Mouse (Mus musculus) urinary bladder, postnatal 14 days (tissue): ENCODE results near the gene Olfr520.
"Not testable (repeated sequence)": the region's sequence is repeated elsewhere in the genome, so short reads cannot be mapped to it uniquely, and the experiment has no call there.

Experiments
- DNase-seq: peaks from one replicate; pipeline ENCODE4 v3.0.0; 2021; ENCODE audit warnings: low spot score

Gene Olfr520

DNA sequence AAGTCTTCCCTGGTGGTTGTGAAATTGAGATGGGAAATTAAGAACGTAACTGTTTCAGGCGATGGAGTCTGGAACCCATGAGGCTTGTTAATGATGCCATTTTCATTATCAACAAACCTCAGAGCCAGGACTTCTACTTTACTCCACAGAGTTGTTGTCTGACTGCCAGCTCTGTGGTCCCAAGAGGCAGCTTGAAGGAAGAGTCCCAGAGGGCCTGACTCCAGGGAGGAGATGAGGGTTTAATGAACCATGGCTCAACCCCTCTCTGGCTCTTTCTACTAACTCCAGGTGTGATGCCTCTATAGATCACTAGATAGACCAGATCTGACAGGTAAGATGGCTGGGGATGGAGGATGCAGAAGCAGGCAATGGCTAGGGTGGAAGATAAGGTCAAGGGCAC is at the start of gene Olfr520:
TSS of gene Olfr520 (plus strand) at position 301 of the 400 bp plus-strand sequence.
- DNase-seq, result no peak

DNA sequence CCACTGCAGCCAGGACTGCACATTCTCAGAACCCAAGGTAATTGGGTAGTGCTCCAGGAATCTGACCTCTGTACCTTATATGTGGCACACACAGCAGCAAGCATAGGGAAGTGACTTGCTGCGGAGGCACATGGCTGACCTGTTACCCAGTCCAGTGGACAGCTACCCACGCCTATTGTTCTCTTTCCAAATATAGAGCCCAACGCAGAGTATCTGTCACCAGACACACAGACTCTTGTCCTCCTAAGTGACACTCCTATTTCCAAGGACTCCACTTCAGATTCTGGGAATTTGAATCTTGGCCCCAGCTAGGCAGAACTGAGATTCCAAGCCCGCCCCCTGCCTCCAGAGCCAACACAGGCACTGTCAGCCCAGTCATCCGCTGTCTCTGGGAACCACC is 49.3 kb upstream of the Olfr520 start:
- DNase-seq, result no peak

DNA sequence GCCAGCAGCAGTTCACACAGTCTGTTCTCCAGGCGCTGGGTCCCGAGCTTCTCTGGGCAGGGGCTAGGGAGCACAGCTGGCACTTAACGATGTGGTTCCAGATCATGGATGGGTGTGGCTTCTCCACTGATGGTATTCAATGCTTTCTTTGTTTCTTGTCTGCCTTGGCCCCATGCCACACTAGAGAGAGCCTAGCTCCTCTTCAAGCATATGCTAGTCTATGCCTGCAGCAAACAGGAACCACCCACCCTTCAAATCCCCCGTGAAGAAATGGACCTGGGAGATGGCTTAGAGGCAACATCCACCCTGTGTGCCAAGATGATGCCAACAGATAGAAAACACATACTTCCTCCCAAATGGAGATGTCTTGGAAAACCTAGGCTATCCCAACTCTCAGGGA is 46.0 kb upstream of the Olfr520 start:
- no peak for DNase-seq

DNA sequence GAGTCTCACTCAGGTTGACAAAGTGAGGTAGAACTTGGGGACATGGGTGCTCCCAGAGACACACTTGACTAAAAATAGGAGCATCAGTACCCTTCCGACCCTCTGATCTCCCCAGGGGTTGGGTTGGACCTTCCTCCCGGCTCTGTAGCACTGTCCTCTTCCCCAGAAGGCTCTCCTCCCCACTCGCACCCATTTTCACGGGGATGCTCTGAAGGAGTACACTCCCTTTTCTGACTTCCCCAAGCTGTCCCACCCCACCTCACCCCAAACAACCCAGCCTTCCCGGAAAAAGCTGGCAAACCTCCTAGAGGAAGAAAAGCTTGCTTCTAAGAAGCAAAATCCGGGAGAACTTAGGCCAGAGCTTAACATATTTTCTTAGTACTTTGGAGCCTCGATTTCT is 39.3 kb upstream of the Olfr520 start:
- DNase-seq, result no peak

DNA sequence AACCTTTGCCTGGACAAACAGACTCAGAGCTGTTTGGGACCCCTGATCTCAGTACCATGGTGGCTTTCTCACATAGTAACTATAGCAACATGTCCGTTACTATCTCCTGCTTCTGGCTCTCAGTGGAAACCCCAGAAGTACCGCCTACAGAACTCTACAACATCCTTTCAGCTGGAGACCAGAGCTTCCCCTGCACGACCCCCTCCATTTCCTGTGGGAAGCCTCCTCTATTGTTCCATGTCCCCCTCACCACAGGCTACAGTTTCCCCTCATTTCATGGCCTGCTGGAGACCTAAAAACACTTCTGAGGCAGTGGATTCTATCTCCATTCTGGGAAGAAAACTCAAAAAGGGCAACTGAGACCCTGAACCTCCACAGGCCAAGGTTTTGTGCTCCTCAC is 37.7 kb upstream of the Olfr520 start:
- no peak for DNase-seq

DNA sequence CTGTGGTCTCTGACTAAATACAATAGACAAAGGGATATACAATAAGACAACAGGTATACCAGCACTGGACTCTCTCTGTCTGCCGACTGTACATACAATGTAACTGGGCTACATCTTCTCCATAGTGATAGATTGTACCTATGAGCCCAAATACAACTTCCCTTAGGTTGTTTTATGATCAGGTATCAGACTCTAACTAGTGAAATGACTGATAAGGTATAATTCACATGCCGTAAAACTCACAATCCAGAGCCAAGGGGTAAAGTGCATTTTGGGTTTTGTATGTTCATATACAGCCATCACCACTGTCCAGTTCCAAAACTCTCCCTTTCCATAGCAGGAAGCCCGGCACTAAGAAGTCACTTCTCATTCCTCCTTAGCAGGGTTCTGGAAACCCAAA is 36.7 kb upstream of the Olfr520 start:
- DNase-seq, result no peak

DNA sequence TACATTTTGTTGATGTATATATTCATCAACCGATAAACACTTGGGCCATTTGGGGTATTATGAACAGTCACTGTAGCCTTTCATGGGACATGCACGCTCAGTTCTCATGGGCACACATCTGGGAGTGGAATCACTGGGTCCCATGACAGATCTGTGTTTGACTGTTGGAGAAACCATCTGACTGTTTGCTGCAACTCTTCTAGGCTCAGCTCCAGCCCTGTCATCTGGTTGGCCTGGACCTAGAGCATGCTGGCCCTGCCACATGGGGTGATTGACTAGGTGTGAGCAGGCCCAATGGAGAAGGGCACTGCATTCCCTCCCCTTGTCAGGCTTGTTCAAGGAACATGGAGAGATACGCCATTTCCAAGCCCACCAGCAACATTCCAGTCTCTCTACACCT is 36.1 kb upstream of the Olfr520 start:
- no peak for DNase-seq

DNA sequence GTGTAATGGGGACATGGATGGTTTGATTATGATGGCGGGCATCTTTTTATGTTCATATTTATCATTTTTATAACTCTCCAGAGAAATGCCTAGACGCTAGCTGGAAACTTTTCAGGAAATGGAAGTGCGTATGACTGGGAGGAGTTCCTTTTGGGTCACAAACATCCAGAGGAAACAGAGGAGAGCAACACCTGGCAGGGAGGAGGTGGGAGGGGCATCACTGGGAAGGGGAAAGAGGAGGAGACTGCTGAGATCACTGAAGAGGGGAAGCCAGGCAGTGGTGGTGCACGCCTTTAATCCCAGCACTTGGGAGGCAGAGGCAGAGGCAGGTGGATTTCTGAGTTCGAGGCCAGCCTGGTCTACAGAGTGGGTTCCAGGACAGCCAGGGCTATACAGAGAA is 35.6 kb upstream of the Olfr520 start:
- DNase-seq, result not testable (repeated sequence)

DNA sequence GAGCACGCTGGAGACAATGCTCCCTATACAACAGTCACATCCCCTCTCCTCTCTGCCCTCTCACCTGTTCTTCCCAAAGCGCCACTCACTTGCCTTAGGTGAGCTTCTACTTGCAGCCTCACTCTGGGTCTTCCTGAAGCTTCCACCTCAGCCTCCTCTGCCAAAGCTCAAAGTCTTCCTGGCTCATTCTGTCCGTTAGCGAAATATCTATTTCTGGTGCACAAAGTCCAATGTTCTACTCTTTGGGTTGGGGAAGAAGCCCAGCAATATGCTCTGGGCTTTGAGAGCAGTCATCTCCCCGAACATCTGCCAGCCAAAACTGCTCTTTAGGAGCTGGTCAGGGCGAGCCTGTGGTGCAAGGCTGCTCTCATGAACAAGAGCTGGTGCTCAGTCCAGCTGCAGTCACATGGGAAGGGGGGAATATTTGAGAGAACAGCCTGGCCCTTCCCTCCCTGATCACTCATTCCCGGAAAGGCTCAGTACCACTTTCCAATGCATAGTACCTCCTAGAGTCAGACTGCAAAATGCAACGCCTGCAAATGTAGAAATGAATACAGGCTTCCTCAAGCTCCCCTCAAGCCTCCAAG is 34.5 kb upstream of the Olfr520 start:
- no peak for DNase-seq

DNA sequence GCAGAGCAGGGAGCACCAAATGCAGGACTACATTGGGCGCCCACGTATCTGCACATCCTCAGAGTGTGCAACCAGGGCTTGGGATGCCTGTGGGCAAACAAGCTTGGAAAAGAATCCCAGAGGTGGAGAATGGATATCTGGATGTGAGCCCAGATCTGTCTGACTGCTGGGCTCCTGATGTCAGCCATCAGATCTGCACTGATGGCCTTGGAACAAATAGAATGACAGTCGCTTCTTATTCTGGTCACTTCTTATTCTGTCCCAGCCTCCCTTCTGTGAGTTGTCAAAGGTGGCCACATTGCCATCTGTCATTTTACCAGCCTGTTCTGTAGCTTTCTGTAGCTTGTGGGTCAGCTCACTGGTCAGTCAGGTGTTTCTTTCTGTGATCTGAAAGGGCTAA is 31.5 kb upstream of the Olfr520 start:
- DNase-seq, result no peak

DNA sequence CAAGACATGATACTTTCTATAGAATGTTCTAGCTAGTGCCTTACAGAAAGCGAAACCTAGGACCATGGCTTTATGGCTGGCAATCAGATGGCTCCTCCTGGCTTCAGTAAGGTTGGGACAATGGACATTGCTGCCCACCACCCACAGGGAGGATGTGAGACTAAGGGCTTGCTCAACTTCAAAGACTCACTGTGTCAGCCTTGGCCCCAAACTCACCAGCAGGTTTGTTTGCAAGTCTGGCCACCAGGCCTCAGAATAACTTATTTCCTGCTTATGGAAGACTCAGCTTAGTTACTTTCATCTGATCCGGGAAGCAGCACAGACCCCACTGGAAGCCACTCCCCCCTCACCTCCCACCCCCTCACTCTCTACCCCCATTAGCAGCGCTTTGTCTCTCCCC is 31.0 kb upstream of the Olfr520 start:
- DNase-seq, result no peak

DNA sequence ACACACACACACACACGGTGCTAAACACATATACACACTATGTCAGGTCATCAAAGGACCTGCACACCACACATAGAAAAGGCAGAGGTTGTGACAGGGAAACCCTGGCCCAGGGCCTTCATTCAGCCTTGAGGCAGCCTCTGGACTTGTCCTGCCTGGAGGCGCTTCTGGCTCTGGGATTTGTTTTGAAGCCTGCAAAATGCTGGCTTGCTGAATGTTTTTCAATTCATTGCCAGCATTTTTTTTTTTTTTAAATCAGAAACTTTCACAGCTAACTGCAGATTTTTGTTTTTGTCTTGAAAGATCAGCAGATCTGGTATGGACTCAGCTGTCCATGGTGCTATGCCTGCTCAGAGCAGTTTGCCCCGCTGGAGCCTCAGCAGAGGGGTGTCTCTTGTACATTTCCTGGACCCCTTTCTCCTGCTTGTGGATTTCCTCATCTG is 30.3 kb upstream of the Olfr520 start:
- no peak for DNase-seq

DNA sequence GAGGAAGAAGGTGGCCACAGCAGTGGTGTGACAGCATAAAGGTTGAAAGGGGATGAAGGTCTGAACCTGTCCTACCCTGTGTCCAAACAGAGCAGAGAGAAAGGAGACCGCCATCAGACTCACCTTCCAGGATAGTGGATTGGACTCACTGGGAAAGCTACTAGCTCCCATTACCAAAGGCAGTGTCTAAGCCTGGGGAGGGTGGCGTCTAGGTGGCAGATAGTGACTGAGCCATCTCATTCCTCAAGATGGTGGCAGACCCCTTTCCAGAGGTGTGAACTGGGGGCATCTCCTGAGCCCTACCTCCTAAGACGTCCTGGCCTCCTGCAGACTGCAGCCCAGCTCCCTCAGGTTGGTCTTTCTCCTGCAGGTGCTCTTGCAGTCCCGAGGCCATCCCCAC is 29.4 kb upstream of the Olfr520 start:
- DNase-seq, result no peak

DNA sequence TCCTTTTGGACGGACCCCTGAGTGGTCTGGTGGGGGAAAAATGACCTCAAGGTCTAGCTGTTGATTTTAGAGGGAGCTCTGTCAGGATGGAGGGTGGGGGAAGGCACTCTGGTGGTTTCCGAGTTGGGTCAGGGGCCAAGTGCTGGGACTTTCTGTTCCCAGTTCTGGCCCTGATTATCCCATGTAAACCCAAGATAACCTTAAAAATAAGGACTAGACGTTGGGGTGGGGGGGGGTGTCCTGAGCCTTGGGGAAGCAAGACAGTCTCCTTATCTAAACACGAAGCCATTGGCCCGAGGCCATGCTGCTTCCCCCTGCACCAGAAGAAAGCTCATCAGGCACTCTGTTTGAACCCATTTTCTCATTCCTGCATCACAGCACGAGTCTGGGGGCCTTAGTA is 27.9 kb upstream of the Olfr520 start:
- DNase-seq, result no peak

DNA sequence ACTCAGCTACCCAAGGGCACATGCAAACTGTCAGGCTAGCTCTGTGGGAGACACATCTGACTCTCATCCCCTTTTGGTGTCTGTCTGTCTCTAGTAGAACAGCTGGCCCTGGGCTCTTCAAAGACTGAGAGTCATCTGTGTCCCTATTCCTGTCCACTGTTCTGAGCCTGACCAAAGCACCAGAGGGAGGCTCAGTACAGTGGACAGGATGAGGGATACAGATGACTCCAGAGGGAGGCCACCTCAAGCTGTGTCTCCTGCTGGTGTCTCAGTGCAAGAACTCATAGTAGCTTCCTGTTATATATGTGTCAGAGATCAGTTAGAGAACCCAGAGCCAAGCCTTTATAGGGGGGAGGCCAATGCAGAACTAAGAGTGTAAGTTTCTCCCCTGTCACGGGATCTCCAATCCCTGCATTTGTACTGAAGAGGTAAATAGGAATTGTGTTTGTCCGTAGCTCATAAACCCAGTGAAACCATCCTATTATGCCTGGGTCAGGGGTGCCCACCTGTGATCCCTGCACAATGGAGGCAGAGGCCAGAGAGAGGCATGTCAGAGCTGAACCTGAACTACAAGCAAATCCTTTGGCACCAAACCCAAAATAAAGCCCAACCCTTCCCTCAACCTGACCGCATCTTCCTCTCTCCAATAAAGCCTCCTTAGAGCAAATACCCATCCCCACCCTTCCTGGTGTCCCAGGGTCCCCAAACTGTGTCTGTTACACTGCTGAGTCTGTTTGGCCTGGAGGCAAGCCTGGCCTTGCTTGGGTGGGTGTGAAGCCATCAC is 25.1 kb upstream of the Olfr520 start:
- DNase-seq, result no peak

DNA sequence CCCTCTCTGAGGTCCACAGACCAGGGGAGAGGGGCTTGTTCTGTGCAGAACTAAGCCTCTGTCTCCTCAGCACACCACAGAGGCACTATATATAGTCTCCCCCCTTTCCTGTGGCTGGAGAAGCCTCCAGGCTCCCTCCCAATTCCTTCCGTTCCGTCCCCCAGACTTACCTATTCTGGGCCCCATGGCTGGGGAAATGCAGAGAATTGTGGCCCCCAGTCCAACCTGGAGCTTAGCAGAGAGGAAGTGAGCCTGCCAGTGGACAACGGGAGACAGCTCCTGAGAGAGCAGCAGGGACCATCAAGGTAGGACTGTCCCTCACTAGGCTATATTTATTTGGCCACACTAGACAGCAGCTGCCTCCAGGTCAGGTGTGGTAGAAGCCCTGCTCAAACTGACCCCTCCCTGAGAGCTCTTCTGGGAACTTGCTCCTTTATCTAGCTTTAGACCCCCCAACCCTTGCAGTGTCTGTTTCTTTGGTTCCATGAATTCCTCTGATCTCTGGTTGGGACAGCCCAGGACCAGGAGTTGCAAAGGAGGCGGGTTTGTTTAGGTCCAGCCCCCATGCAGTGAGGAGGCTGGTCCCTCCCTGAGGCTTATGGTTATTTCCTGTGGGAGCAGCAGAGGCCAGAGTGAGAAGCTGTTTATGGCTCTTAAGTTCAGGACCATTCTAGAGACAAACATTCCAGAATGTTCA is 23.6 kb upstream of the Olfr520 start:
- DNase-seq, result peak; percentile 41

DNA sequence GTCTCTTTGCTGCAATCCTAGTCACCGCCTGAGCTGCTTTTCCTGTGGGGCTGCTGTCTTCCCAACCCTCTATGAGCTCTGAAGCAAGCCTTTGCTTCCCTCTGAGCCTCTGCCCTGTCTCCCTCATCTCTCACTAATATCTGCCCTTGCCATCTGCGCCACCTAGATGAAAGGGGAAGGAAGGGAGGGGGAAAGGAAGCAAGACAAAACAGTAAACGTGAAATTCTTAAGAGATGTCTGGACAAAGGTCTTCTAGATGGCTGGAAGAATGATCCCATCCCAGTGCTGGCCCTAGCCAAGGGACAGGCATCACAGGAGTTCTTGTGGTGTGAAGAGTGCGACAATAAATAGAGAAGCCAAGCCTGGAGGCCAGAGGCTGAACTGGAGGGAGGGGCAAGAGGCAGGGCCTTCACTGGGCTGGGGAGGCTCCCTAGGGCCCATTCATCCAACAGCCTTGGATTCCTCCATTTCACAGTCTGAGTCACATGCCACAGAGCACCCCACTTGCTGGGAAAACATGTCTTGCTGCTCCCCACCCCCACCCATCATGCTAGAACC is 23.0 kb upstream of the Olfr520 start:
- peak; percentile 31 for DNase-seq

DNA sequence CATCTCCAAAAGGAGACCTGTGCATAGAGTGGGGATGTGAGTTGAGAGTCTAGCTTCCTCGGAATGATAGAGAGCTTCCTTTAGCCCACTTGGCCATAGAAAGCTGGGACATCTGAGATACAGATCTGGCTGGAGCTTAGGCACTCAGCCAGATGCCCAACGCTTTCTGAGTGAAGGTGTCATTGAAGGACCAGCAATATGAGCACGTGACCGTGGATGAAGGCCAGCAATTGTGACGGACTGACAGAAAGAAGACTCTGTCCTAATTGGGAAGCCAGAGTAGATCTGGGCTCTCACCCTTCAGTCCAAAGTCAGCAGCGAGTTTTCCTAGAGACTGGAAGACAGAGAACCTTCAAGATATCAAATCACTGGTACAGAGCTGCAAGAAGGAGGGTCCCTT is 22.4 kb upstream of the Olfr520 start:
- DNase-seq, result no peak

DNA sequence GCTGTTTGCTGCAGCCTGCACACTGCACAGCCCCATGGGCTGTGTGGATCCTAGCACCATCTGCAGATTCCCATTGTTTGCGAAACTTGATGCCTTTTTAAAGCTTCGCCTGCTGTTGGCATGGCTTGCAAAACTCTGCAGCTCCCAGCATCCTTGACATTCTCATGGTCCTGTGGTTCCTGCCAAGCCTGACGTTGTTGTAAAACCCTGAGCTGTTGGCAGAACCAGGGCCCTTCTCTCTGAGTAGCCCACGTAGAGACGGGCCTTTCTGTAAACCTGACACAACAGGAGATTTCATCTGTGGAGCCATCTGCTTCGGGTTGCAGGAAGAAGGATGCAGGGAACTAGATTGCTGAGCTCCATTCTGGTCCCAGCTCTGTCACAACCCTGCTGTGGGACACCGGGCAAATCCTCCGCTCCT is 21.8 kb upstream of the Olfr520 start:
- DNase-seq, result no peak

DNA sequence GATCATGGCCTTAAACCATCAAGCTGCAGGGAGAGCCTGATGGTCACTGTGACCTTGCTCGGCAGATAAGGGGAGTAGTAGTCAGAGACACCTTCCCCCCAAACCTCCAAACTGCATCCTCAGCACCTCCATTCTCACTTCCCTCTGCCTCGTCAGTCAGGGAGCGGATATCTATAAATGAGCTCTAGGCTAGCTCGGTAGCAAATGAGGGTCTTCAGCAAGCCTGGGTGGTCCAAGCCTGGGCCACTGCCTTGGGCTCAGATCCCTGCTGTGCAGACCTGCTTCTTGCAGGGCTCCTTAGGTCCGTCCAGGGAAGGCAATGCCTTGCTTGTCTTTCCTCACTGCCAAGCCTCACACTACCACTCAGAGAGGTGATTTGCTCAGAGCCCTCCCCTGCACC is 21.3 kb upstream of the Olfr520 start:
- no peak for DNase-seq

DNA sequence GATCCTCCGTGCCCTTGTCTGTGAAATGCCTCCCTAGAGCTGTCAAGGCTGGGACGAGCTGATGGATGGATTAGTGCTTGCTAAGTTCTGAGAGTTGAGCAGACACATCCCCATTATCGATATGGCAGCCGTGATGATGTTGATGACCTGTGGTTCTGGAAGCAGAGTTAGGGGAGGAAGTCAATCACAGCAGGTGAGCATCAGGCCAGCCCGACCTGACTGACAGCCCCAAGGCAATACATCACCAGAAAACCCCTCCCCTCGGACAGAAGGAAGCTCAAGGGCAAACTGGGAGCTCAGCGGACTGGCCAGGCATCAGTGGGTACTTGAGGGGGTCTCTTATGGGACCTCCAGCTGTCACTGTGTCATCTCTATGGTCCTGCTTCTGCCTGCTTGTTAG is 20.1 kb upstream of the Olfr520 start:
- no peak for DNase-seq

DNA sequence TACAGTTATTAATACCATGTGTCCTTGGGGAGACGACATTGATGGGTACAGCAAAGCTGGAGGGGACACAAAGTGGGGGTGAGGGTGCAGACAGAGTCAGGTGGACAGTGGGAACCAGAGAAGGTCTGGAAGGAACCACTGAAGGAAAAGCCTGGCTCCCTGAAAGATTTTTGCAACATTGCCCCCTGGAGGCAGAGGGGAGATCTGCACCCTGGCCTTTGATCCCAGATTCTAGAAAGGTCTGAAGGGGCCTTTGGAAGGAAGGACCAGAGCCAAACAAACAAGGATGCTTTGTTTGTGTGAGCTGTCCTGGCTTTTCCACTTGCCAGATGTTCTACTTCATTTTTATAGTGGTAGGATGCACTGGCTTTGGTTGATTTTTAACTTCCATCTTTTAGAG is 19.6 kb upstream of the Olfr520 start:
- DNase-seq, result peak; percentile 58

DNA sequence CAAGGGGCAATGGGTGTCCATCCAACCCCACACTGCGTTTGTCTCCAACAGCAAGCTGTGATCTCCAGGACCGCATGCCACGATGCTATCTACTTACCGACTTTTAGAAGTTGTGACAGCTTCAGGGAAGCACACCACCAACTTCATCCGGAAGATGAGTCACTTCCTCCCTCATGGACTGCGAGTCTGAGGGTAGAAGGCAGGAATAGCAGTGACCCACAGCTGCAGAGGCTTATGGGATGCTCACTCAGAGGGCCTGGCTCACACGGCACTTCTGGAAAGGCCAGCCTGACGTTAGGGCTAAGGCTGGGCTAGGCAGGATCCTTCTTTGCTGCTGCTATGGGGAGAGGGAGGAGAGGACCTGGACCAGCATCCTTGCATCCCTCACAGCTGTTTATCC is 18.9 kb upstream of the Olfr520 start, which contains the start of gene Slco2b1:
TSS of gene Slco2b1 (minus strand) at position 175 of the 400 bp plus-strand sequence.
- DNase-seq, result no peak
